Mouse (Mus musculus): ENCODE measurements around the gene Cox17. TPM values are rescaled to one million over a fixed set of nuclear protein-coding genes. Genes with fewer than 3 reads are reported as not detected.
"Not testable (repeated sequence)": the region's sequence is repeated elsewhere in the genome, so short reads cannot be mapped to it uniquely, and the experiment has no call there.

The Cox17 gene
- polyA plus RNA-seq, 1 experiment from 2014 or later: 186 TPM

DNA sequence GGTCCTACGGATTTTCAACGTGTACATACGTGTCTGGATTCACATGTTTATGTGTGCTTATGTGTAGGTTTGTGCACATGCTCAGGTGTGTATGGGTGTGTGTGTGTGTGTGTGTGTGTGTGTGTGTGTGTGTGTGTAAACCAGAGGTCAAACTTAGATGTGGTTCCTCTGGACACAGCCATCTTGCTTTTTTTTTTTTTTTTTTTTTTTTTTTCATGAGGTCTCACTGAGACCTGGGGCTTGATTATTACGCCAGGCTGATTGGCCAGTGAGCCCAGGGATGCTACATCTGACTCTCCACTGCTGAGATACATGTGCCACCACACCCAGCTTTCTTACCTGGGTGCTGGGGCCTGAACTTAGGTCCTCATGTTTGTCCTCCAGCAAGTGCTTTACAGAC lies 27.7 kb upstream of the Cox17 start:
- H3K4me1 ChIP-seq (ENCODE audit: control insufficient read depth, insufficient read depth, low read length): no peaks in the 10 kb centered on the region
- no peak overlapping the region for H3K4me3 ChIP-seq (replicated peaks; ENCODE audit: low read length)
- H3K4me2 ChIP-seq (ENCODE audit: low read depth, low read length): no peak overlapping the region
- no peaks in the 10 kb centered on the region for H3K27me3 ChIP-seq (ENCODE audit: control insufficient read depth, insufficient read depth, low read length)
- H3K9ac ChIP-seq (ENCODE audit: low read length): no peak overlapping the region
- H3K27ac ChIP-seq (ENCODE audit: low read length): no peak overlapping the region
- no peak for ATAC-seq (ENCODE audit: insufficient read depth, low FRiP score)
- H3K9me3 ChIP-seq (replicated peaks; ENCODE audit: control insufficient read depth, low read length): no peaks in the 10 kb centered on the region
- H3K36me3 ChIP-seq (ENCODE audit: control insufficient read depth, insufficient read depth, low read length): no peaks in the 10 kb centered on the region
- WGBS: 84% methylated on average over 4 of the region's 4 CpGs

DNA sequence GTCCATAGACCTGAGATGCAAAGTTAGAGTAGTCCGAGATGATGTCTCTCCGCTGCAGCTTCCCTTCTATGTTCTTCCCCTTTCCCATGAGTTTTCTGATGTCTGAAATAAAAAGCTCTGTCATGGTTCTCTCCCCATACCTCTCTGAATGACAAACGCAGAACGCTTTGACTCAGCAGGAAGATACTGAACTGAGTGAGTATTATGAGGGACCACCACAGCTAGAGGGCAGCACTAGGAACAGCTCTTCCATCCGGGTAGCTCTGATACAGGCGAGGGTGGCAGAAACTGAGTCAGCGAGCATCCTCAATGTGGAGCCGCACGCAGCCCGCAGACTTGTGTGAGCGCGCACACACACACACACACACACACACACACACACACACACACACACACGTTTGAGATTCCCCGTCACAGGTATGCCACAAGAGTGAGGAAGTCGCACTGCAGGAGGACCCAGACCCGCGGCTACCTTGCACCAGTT lies 25.3 kb upstream of the Cox17 start:
- no peak overlapping the region for H3K27ac ChIP-seq (ENCODE audit: low read length)
- 0 out of 2 replicates have a peak overlapping the region, but pooled peaks have one; percentile 10 for H3K4me2 ChIP-seq (ENCODE audit: low read depth, low read length)
- no peaks in the 10 kb centered on the region for H3K4me1 ChIP-seq (ENCODE audit: control insufficient read depth, insufficient read depth, low read length)
- WGBS: 28% methylated on average over 17 of the region's 17 CpGs
- no peaks in the 10 kb centered on the region for H3K9me3 ChIP-seq (replicated peaks; ENCODE audit: control insufficient read depth, low read length)
- no peak overlapping the region for H3K9ac ChIP-seq (ENCODE audit: low read length)
- ATAC-seq (ENCODE audit: insufficient read depth, low FRiP score): no peak
- H3K27me3 ChIP-seq (ENCODE audit: control insufficient read depth, insufficient read depth, low read length): no peaks in the 10 kb centered on the region
- H3K36me3 ChIP-seq (ENCODE audit: control insufficient read depth, insufficient read depth, low read length): no peaks in the 10 kb centered on the region
- H3K4me3 ChIP-seq (replicated peaks; ENCODE audit: low read length): no peak overlapping the region

DNA sequence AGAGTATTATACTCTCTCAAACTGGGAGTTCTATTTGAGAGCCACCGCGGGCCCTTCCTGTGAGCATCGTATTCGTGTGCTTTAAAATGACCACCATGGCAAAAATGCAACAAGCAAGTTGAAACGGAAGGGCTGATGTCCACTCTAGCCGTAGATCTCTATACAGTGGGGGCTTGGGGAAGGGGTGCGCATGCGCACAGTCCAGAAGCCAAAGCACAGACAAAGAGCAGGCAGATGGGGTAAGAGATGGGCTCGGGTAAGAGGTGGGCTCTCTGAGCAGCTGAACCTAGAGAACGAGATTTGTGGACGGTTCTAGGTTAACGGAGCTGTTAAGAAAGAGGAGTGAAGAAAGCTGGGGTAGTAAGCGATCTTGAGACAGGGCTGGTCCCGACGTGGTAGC lies 22.5 kb upstream of the Cox17 start:
- no peak for ATAC-seq (ENCODE audit: insufficient read depth, low FRiP score)
- Histone ChIP-seq H3K4me3 (replicated peaks; ENCODE audit: low read length) (no peak overlapping the region), H3K36me3 (ENCODE audit: control insufficient read depth, insufficient read depth, low read length) (no peaks in the 10 kb centered on the region), H3K4me2 (ENCODE audit: low read depth, low read length) (no peak overlapping the region), H3K27me3 (ENCODE audit: control insufficient read depth, insufficient read depth, low read length) (no peaks in the 10 kb centered on the region), H3K9ac (ENCODE audit: low read length) (no peak overlapping the region), H3K4me1 (ENCODE audit: control insufficient read depth, insufficient read depth, low read length) (no peaks in the 10 kb centered on the region), H3K9me3 (replicated peaks; ENCODE audit: control insufficient read depth, low read length) (no peaks in the 10 kb centered on the region; the same call in 1 of the 2 replicates), H3K27ac (ENCODE audit: low read length) (no peak overlapping the region)
- 88% methylated on average over 15 of the region's 15 CpGs for WGBS

DNA sequence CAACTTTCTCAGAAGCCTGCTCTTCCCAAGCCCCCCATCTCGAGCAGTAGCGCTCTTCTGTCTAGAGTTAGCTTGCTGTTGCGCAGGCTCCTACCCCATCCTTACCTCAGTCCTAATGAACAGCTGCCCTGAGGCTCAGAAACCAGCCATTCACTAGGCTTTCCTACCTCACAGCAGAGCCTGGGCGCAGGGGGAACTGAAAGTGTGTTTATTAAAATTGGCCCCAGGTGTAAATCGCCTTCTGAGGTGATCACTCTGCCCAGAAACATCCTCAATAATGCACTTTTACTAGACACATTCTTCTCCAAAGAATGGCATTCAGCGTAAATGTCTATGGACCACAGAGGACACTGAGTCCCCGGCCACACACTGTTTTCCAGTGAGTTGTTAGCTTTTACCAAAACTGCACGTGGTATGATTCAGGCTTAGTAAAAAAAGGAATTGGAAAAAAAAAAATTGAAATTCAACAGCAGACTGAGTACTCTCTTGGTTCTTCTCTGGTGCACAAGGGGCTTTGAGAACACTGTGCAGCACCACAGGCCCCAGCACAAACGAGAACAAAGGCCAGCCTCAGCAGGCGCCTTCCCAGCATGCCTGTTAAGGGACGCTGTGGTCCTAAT lies 19.9 kb upstream of the Cox17 start:
- ATAC-seq (ENCODE audit: insufficient read depth, low FRiP score): no peak
- Histone ChIP-seq H3K9me3 (replicated peaks; ENCODE audit: control insufficient read depth, low read length) (no peaks in the 10 kb centered on the region; the same call in 1 of the 2 replicates), H3K27me3 (ENCODE audit: control insufficient read depth, insufficient read depth, low read length) (no peaks in the 10 kb centered on the region), H3K4me3 (replicated peaks; ENCODE audit: low read length) (no peak overlapping the region), H3K27ac (ENCODE audit: low read length) (no peak overlapping the region), H3K36me3 (ENCODE audit: control insufficient read depth, insufficient read depth, low read length) (no peaks in the 10 kb centered on the region), H3K4me1 (ENCODE audit: control insufficient read depth, insufficient read depth, low read length) (no peaks in the 10 kb centered on the region), H3K4me2 (ENCODE audit: low read depth, low read length) (no peak overlapping the region), H3K9ac (ENCODE audit: low read length) (no peak overlapping the region)
- WGBS: 88% methylated on average over 11 of the region's 11 CpGs

DNA sequence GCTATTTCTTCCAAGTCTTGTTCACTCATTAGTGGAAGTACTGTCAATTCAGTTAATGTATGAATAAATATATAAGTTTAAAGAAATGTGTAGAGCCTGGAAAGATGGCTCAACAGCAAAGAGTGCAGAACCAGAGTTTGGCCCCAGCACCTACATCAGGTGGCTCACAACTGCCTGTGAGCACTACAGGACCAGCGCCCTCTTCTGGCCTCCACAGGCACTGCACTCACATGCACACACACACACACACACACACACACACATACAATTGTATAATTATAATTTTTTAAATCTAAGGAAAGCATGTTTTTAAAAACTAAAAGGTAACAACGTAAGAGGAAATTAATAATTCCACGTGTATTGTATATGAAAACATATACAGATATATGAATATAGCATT lies 17.5 kb upstream of the Cox17 start:
- no peak overlapping the region for H3K4me2 ChIP-seq (ENCODE audit: low read depth, low read length)
- no peak overlapping the region for H3K4me3 ChIP-seq (replicated peaks; ENCODE audit: low read length)
- 84% methylated on average over 3 of the region's 3 CpGs for WGBS
- H3K9me3 ChIP-seq (replicated peaks; ENCODE audit: control insufficient read depth, low read length): no peaks in the 10 kb centered on the region; the same call in 1 of the 2 replicates
- H3K4me1 ChIP-seq (ENCODE audit: control insufficient read depth, insufficient read depth, low read length): no peaks in the 10 kb centered on the region
- no peaks in the 10 kb centered on the region for H3K27me3 ChIP-seq (ENCODE audit: control insufficient read depth, insufficient read depth, low read length)
- ATAC-seq (ENCODE audit: insufficient read depth, low FRiP score): no peak
- H3K9ac ChIP-seq (ENCODE audit: low read length): no peak overlapping the region
- no peak overlapping the region for H3K27ac ChIP-seq (ENCODE audit: low read length)
- no peaks in the 10 kb centered on the region for H3K36me3 ChIP-seq (ENCODE audit: control insufficient read depth, insufficient read depth, low read length)

DNA sequence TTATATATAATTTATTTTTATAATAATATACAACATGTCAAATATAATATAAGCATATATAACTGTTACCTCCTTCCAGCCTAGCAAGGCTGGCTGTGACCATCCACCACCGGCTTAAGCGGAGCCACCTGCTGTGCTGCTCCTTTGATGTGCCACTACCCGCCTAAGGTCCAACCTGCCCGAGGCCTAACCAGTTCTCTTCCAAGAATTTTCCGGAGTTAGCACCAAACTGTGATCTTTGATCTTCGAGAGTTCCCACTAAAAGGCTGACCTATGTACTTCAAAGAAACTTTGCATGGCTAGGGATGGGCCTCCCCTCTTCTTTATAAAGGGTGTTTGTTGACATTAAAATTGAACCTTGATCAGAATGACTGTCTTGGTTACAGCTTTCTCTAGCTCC lies 12.4 kb upstream of the Cox17 start:
- Histone ChIP-seq H3K4me2 (ENCODE audit: low read depth, low read length) (no peak overlapping the region), H3K9me3 (replicated peaks; ENCODE audit: control insufficient read depth, low read length) (no peaks in the 10 kb centered on the region; the same call in 1 of the 2 replicates), H3K9ac (ENCODE audit: low read length) (no peak overlapping the region), H3K36me3 (ENCODE audit: control insufficient read depth, insufficient read depth, low read length) (no peaks in the 10 kb centered on the region), H3K4me3 (replicated peaks; ENCODE audit: low read length) (no peak overlapping the region), H3K4me1 (ENCODE audit: control insufficient read depth, insufficient read depth, low read length) (no peaks in the 10 kb centered on the region), H3K27ac (ENCODE audit: low read length) (no peak overlapping the region), H3K27me3 (ENCODE audit: control insufficient read depth, insufficient read depth, low read length) (no peaks in the 10 kb centered on the region)
- 36% methylated on average over 6 of the region's 6 CpGs for WGBS
- no peak for ATAC-seq (ENCODE audit: insufficient read depth, low FRiP score)

DNA sequence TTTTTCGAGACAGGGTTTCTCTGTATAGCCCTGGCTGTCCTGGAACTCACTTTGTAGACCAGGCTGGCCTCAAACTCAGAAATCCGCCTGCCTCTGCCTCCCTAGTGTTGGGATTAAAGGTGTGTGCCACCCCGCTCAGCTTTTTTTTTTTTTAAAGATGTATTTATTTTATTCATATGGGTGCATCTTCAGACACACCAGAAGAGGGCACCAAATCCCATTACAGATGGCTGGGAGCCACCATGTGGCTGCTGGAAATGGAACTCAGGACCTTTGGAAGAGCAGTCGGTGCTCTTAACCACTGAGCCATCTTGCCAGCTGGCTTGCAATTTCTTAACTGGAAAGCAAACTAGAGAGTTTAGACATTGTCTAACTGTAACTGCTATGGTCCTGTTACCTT lies 8.7 kb upstream of the Cox17 start:
- not testable (repeated sequence) for H3K36me3 ChIP-seq (ENCODE audit: control insufficient read depth, insufficient read depth, low read length); H3K4me2 ChIP-seq (ENCODE audit: low read depth, low read length); ATAC-seq (ENCODE audit: insufficient read depth, low FRiP score); H3K4me3 ChIP-seq (replicated peaks; ENCODE audit: low read length); H3K27me3 ChIP-seq (ENCODE audit: control insufficient read depth, insufficient read depth, low read length); H3K4me1 ChIP-seq (ENCODE audit: control insufficient read depth, insufficient read depth, low read length); H3K9ac ChIP-seq (ENCODE audit: low read length); H3K27ac ChIP-seq (ENCODE audit: low read length); H3K9me3 ChIP-seq (replicated peaks; ENCODE audit: control insufficient read depth, low read length)
- WGBS: 82% methylated on average over 4 of the region's 4 CpGs

DNA sequence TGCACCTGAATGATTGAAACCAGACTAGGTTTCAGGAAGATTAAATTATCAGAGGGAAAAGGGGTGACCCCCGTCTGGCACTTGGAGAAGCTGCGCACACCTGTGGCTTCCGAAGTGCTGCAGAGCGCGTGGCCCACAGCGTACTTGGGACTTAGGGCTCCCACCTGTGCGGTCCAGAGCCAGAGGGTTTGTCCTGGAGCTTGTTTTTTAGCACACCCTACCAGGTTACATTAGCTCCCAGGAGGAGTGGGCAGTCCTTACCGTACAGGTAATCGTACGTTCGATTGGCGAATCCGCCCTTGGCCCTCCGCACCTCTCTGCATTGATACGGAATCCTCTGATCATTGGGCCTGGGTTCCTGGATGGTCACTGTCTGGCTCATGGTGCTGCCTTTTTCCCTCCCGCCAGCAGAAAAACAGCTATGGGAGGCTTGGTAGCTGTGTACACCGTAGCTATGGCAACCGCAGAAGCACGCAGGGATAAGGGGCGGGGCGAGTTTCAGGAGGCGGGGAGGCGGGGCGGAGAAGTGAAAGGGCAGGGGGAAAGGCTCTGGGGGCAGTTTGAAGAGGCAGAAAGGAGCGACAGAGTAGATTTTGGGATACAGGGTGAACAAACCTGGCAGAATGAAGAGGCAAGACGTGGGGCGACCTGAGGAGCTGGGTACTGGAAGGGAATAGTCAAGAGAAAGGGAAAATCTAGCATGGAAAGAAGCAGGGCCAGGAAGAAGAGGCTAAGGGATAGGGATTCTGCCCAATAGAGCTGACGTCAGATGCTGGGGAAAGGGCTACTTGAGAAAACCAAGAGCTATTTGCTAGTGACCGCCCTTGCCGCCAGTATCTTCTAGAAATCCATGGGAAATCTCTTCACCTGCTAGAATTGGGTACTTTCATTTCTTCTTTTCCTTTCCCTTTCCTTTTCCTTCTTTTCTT lies 5.1 kb upstream of the Cox17 start, which contains the start of gene Maats1:
TSS of gene Maats1 (minus strand) at position 748 of the 929 bp plus-strand sequence.
- H3K9me3 ChIP-seq (replicated peaks; ENCODE audit: control insufficient read depth, low read length): no peaks in the 10 kb centered on the region
- H3K4me2 ChIP-seq (ENCODE audit: low read depth, low read length): peak within 1 kb of the TSS; percentile 64
- peaks cover 8% of the 10 kb centered on the region for H3K4me1 ChIP-seq (ENCODE audit: control insufficient read depth, insufficient read depth, low read length)
- H3K36me3 ChIP-seq (ENCODE audit: control insufficient read depth, insufficient read depth, low read length): no peaks in the 10 kb centered on the region
- no peak within 1 kb of the TSS for H3K27ac ChIP-seq (ENCODE audit: low read length)
- H3K9ac ChIP-seq (ENCODE audit: low read length): peak within 1 kb of the TSS; percentile 63
- 10% methylated on average over 30 of the region's 30 CpGs for WGBS
- no peaks in the 10 kb centered on the region for H3K27me3 ChIP-seq (ENCODE audit: control insufficient read depth, insufficient read depth, low read length)
- peak; percentile 88 for ATAC-seq (ENCODE audit: insufficient read depth, low FRiP score)
- H3K4me3 ChIP-seq (replicated peaks; ENCODE audit: low read length): peak within 1 kb of the TSS; percentile 31

Measured in stomach, embryonic 16.5 days (tissue).